Comparison of ENCODE assay signal across 13 mouse cellular contexts in the genomic region with DNA sequence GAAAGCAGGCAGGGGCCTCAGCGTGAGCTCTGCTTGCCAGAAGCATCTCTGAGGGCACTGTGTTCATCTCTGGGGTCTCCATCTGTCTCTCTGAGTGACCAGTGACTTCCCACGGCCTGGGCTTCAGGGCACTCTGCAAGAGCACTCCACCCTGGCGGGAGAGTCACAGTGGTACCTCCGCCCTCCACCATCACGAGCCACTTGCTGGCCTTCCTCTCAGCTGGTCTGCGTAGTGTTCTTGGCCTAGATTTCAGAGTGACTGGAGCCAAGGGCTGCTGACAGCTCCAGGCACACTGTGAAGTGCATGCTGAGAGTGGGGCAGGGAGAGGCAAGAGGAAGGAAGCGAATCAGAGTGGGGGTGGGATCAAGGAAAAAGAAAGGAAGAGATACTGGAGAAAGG. TPM values are rescaled to one million over a fixed set of nuclear protein-coding genes. Genes with fewer than 3 reads are reported as not detected.
A peak's percentile ranks its signal among the peaks of the same experiment; 100 is the strongest.
DNase-seq lines count a peak whose midpoint lies in the region; ATAC-seq and TF ChIP-seq lines count a peak whose summit lies in the region.
"Had no signal": no experiment of that assay in that cellular context is flagged by ENCODE, and none has a peak within 500 bp of the region (broad histone marks: within the 10 kb centered on the region; RNA-seq: fewer than 3 reads in every experiment).

No protein-coding gene starts in this region.

- H3K9ac ChIP-seq in heart, adult 2 months (ENCODE audit: low read depth, low read length), result no peak overlapping the region
- H3K9ac ChIP-seq in lung, postnatal 0 days (replicated peaks; ENCODE audit: low read depth), result no peak overlapping the region
- H3K9ac ChIP-seq: embryonic facial prominence, embryonic 15.5 days; liver, embryonic 15.5 days; neural tube, embryonic 12.5 days had no signal

- 21% methylated on average over 7 of the region's 7 CpGs for whole genome bisulfite sequencing in heart, adult 2 months
- 37% methylated on average over 7 of the region's 7 CpGs for WGBS in lung, postnatal 0 days

- H3K4me2 ChIP-seq in lung, postnatal 0 days (replicated peaks; ENCODE audit: low read depth, low read length), result no peak overlapping the region
- H3K4me2 ChIP-seq: embryonic facial prominence, embryonic 15.5 days; liver, embryonic 15.5 days; neural tube, embryonic 12.5 days had no signal

- peaks cover 6% of the 10 kb centered on the region for H3K4me1 ChIP-seq in heart, adult 2 months (ENCODE audit: control insufficient read depth, insufficient read depth, low read length)
- peaks cover 16% of the 10 kb centered on the region for H3K4me1 ChIP-seq in lung, postnatal 0 days (ENCODE audit: insufficient read depth, low read depth, low read length)

- H3K4me3 ChIP-seq in heart, adult 2 months, result no peak overlapping the region
- no peak overlapping the region for H3K4me3 ChIP-seq in lung, postnatal 0 days (ENCODE audit: low read depth, low read length)
- H3K4me3 ChIP-seq: embryonic facial prominence, embryonic 15.5 days; liver, embryonic 15.5 days; neural tube, embryonic 12.5 days had no signal

- peaks cover 2% of the 10 kb centered on the region; the same call in 1 of the 2 replicates for H3K36me3 ChIP-seq in heart, adult 2 months (ENCODE audit: control insufficient read depth, insufficient read depth, low read length)
- H3K36me3 ChIP-seq in lung, postnatal 0 days (ENCODE audit: insufficient read depth, low read length), result no peaks in the 10 kb centered on the region
- H3K36me3 ChIP-seq: embryonic facial prominence, embryonic 15.5 days; liver, embryonic 15.5 days; neural tube, embryonic 12.5 days had no signal

- DNase-seq in cerebellum, postnatal 4 days (ENCODE audit: low spot score in 2 of 2), result no peak
- peak; percentile 47 for DNase-seq in left cerebral cortex, postnatal 4 days
- DNase-seq in left cerebral cortex, adult 11 months (ENCODE audit: low spot score), result no peak
- DNase-seq in heart, adult 2 months, result peak; percentile 60 to 79
- DNase-seq in lung, postnatal 0 days (ENCODE audit: low spot score), result peak; percentile 67
- no peak for DNase-seq in adrenal gland, postnatal 25 days
- no peak for DNase-seq in left cerebral cortex, adult 9 months (ENCODE audit: low spot score in 2 of 2)
- DNase-seq: spleen, adult 18-20 months had no signal

- intact Hi-C loops in left cerebral cortex, postnatal 4 days (cut with DNase I), result no loop called here
- intact Hi-C loops in heart, adult 2 months (cut with DNase I), result loop anchor here (5.0 kb wide), 1 partner anchor 333 kb away; a partner anchor contains a TSS

- H3K79me2 ChIP-seq in heart, adult 2 months (replicated peaks; ENCODE audit: control insufficient read depth, insufficient read depth, low read length), result peaks cover 1% of the 10 kb centered on the region; the same call in 1 of the 2 replicates

- ATAC-seq in cerebellum, adult (ENCODE audit: insufficient number of reproducible peaks, low FRiP score, low TSS enrichment), result peak; percentile 67
- ATAC-seq in lung, postnatal 0 days, result 0 out of 2 replicates have a peak, but pooled peaks have one; percentile 3

- peak overlapping the region; percentile 4; the same call in 1 of the 2 replicates for H3K27ac ChIP-seq in heart, adult 2 months
- H3K27ac ChIP-seq in lung, postnatal 0 days (ENCODE audit: low read length), result no peak overlapping the region
- H3K27ac ChIP-seq: embryonic facial prominence, embryonic 15.5 days; liver, embryonic 15.5 days; neural tube, embryonic 12.5 days had no signal

- TF ChIP-seq POLR2A in heart, adult 2 months (IDR thresholded peaks at IDR 0.05; ENCODE audit: insufficient read depth, low read depth, low read length), result no peak

- peak; percentile 75 for TF ChIP-seq EP300 in heart, adult 2 months (IDR thresholded peaks at IDR 0.05; ENCODE audit: insufficient read depth, low read depth, low read length)
- no peak for TF ChIP-seq EP300 in lung, postnatal 0 days (IDR thresholded peaks at IDR 0.05)

- no peaks in the 10 kb centered on the region for H3K27me3 ChIP-seq in heart, adult 2 months (ENCODE audit: control insufficient read depth, insufficient read depth, low read length)
- H3K27me3 ChIP-seq in lung, postnatal 0 days (replicated peaks; ENCODE audit: insufficient read depth, low read length), result no peaks in the 10 kb centered on the region
- H3K27me3 ChIP-seq: embryonic facial prominence, embryonic 15.5 days had no signal

- H3K9me3 ChIP-seq in lung, postnatal 0 days (ENCODE audit: low read length), result no peaks in the 10 kb centered on the region
- H3K9me3 ChIP-seq: embryonic facial prominence, embryonic 15.5 days; liver, embryonic 15.5 days; neural tube, embryonic 12.5 days had no signal

- TF ChIP-seq CTCF in heart, adult 2 months (IDR thresholded peaks at IDR 0.05), result no peak; the same call in 1 of the 2 replicates
- TF ChIP-seq CTCF in lung, postnatal 0 days (IDR thresholded peaks at IDR 0.05), result no peak

RNA-seq across cellular contexts. Expression of a gene that starts 31.1 kb away (rescaled TPM):
- 1 to 10 TPM; 1.1 to 1.3 TPM for total RNA-seq in left cerebral cortex, postnatal 4 days (2021)
- under 1 TPM; 0.08 to 0.16 TPM for total RNA-seq in heart, adult 2 months (2021)
- polyA plus RNA-seq in heart, adult 2 months (2012; rRNA removed), result 0.15 and 0.37 TPM in 2 replicates
- polyA plus RNA-seq in lung, postnatal 0 days (2015; fragmentation: Nextera tagmentation; extraction: Ambion mirVana), result 0.04 and 0.08 TPM in 2 replicates
- total RNA-seq in adrenal gland, postnatal 25 days (2021), result 0.27 TPM in 1 of 2 replicates, not detected in the other
- total RNA-seq: granulocyte monocyte progenitor cell, adult 5-6 weeks had no signal
- polyA plus RNA-seq: liver, embryonic 15.5 days had no signal

Comparison
In these comparisons a context has a peak if more than half of its experiments do, and no peak if none do; other contexts are left out.
1. DNase-seq: peak in left cerebral cortex, postnatal 4 days (single experiment), heart, adult 2 months (2 of 2) and lung, postnatal 0 days (single experiment); none in cerebellum, postnatal 4 days (0 of 2), left cerebral cortex, adult 11 months (single experiment), adrenal gland, postnatal 25 days (single experiment) and left cerebral cortex, adult 9 months (0 of 2).